Mouse (Mus musculus): ENCODE data around the gene Snx19. TPM values are rescaled to one million over a fixed set of nuclear protein-coding genes. Genes with fewer than 3 reads are reported as not detected.

The Snx19 gene
- 5.6 and 6.4 TPM in 2 replicates for polyA plus RNA-seq (2012; rRNA removed; ENCODE audit: low replicate concordance)

DNA sequence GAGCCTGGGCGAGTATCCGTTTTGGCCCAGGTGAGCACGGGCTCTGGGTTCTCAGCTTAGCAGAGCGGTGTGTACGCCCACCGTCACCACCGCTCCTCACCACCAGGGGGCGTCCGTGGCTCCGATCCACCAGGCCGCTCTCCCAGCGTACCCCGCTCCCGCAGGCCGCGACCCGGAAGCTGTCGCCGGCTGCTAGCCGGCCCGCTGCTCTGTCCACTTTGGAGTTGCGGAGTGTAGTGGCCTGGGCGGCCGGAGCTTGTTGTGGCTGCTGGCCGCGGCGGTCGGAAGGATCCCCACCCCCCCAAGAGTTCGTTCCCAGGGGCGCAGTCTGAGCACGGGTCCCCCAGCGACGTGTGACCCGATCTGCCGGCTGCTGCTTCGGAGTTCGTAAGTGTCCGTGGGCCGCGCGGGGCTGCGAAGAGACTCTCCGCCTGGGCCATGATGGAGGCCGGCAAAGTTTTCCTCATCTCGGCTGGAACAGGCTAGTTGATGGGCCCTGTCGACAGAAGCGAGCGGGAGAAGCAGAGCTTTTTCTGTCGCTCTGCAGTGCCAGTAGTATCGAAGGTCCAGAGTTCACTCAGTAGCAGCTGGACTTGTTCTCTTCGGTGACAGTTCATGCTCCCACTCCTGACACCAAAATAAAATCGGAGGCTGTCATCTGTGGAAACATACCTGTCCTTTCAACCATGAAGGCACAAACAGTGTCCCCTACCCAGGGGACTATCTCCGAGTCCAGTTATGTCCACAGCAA, at the start of gene Snx19:
TSS of gene Snx19 (plus strand) at position 227 of the 751 bp plus-strand sequence.

